Mouse (Mus musculus) intestine, embryonic 14.5 days (tissue): ENCODE results near the gene Brsk2. TPM values are rescaled to one million over a fixed set of nuclear protein-coding genes. Genes with fewer than 3 reads are reported as not detected.
A peak's percentile ranks its signal among the peaks of the same experiment; 100 is the strongest.

Experiments used
- ATAC-seq: fragments of 200-750 bp; cut with Nextera tagmentation; replicated peaks from 2 replicates; pipeline ENCODE4 v1.8.0; 2017; ENCODE audit warnings: low read depth, moderate number of reproducible peaks, moderate TSS enrichment, moderate library complexity; ENCODE audit not compliant: low FRiP score, low TSS enrichment
- DNase-seq: peaks from one replicate; pipeline ENCODE4 v3.0.0-alpha.2; 2018; ENCODE audit warnings: low spot score
- H3K27ac ChIP-seq: fragments of 300-500 bp; sonication (generic); 2 replicates; pipeline ENCODE4 v1.5.1; 2014; ENCODE audit warnings: low read depth, mild to moderate bottlenecking, control low read depth
- H3K27me3 ChIP-seq: fragments of 300-500 bp; sonication (generic); replicated peaks from 2 replicates; pipeline ENCODE4 v1.6.1; 2014; ENCODE audit warnings: low read length, control low read depth; ENCODE audit not compliant: control insufficient read depth, insufficient read depth
- H3K36me3 ChIP-seq: fragments of 300-500 bp; sonication (generic); 2 replicates; pipeline ENCODE4 v1.6.1; 2014; ENCODE audit warnings: low read length, control low read depth; ENCODE audit not compliant: control insufficient read depth, insufficient read depth
- H3K4me1 ChIP-seq: fragments of 300-500 bp; sonication (generic); replicated peaks from 2 replicates; pipeline ENCODE4 v1.6.1; 2014; ENCODE audit warnings: low read length, control low read depth, mixed read lengths; ENCODE audit not compliant: control insufficient read depth, insufficient read depth
- H3K4me2 ChIP-seq: fragments of 300-500 bp; sonication (generic); 2 replicates; pipeline ENCODE4 v1.6.1; 2014; ENCODE audit warnings: low read length
- H3K4me3 ChIP-seq: fragments of 300-500 bp; sonication (generic); 2 replicates; pipeline ENCODE4 v1.5.1; 2014; ENCODE audit warnings: low read depth, low read length, control low read depth, mixed read lengths
- H3K9ac ChIP-seq: fragments of 300-500 bp; sonication (generic); 2 replicates; pipeline ENCODE4 v1.6.1; 2014; ENCODE audit warnings: mild to moderate bottlenecking, low read length
- H3K9me3 ChIP-seq: fragments of 300-500 bp; sonication (generic); 2 replicates; pipeline ENCODE4 v1.6.1; 2016; ENCODE audit warnings: low read length, control low read depth; ENCODE audit not compliant: control insufficient read depth
- WGBS: fragments of 180-500 bp; shearing (Covaris S2); extraction: QIAGEN DNeasy Blood & Tissue Kit; methylation state at CpG from one replicate; pipeline ENCODE4 v1.1.7; 2014; 5-methylcytosine and 5-hydroxymethylcytosine counted together
- polyA plus RNA-seq: library from polyadenylated mRNA; unstranded; fragments of >200 nt; fragmentation: Nextera tagmentation; extraction: Ambion mirVana; gene quantifications from 2 replicates; pipeline ENCODE4 v1.2.1, GENCODE M21; 2014

Gene Brsk2
- polyA plus RNA-seq, 1 experiment from 2014 or later: 2.1 TPM

DNA sequence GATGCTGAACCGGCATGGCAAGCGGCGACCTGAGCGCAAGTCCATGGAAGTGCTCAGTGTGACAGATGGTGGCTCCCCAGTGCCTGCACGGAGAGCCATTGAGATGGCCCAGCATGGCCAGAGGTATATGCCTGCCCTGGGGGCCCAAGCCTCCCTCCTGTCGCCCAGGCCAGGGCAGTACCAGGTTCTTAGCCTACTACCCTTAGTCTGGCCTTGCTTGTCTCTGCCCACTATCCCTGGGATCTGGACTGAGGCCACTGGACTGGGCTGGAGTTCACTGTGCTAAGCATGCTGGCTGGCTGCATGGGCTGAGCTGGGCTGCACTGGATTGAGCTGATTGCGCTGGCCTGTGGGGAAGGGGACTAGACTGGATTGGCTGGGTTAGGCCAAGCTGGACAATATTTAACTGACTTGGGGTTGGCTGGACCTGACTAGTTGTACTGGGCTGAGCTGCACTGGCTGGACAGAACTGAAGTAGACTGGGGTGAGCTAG is 38.8 kb downstream of the Brsk2 start:
- Histone ChIP-seq H3K27ac (no peak overlapping the region), H3K4me1 (no peaks in the 10 kb centered on the region), H3K4me2 (no peak overlapping the region), H3K9me3 (no peaks in the 10 kb centered on the region), H3K27me3 (no peaks in the 10 kb centered on the region), H3K9ac (no peak overlapping the region), H3K36me3 (no peaks in the 10 kb centered on the region), H3K4me3 (no peak overlapping the region)
- WGBS: 86% methylated on average over 7 of the region's 7 CpGs
- no peak for DNase-seq
- ATAC-seq: no peak

DNA sequence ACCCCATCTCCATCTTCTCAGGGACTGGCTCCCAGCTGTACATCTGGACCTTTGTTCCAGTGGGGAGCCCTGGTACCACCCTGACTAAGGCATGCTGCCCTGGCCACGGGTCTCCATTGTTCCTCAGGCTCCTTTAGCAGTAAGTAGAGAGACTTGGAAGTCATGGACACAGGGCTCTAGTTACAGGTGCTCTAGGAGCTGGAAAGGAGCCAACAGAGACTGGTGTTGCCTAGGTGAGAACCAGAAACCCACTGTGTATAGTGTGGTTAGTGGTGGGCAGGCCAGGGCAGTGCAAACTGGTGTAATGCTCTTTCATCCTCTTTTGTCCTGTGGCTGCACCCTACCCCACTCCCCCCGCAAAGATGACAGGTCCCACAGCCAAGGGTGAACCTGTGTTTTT is 41.6 kb downstream of the Brsk2 start:
- no peaks in the 10 kb centered on the region for H3K27me3 ChIP-seq
- no peak overlapping the region for H3K27ac ChIP-seq
- no peak overlapping the region for H3K4me2 ChIP-seq
- no peak overlapping the region for H3K9ac ChIP-seq
- no peaks in the 10 kb centered on the region for H3K36me3 ChIP-seq
- ATAC-seq: no peak
- H3K4me3 ChIP-seq: no peak overlapping the region
- no peaks in the 10 kb centered on the region for H3K4me1 ChIP-seq
- no peak for DNase-seq
- H3K9me3 ChIP-seq: no peaks in the 10 kb centered on the region
- WGBS: 87% methylated on average over 2 of the region's 2 CpGs

DNA sequence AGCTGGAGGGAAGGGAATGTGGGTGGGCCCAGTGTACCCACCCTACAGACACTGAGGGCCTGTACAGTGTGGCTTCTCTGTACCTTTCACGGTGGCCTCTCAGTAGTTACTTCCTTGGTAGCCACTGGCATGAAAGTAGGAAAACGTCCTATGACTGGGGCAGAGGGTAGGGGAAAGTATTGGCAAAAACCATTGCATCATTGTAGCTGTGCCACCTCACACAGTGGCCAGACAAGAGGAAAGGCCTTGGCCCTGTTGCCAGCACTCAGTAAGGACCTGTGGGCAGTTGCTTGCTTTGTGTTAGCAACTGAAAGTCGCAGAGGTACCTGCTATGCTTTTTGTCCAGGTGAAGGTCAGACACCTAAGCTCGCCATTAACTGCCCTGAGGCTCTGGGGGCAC is 44.6 kb downstream of the Brsk2 start:
- 87% methylated on average over 4 of the region's 4 CpGs for WGBS
- Histone ChIP-seq H3K27ac (no peak overlapping the region), H3K27me3 (no peaks in the 10 kb centered on the region), H3K9me3 (no peaks in the 10 kb centered on the region), H3K4me2 (no peak overlapping the region), H3K36me3 (no peaks in the 10 kb centered on the region), H3K4me3 (no peak overlapping the region), H3K4me1 (no peaks in the 10 kb centered on the region), H3K9ac (no peak overlapping the region)
- no peak for ATAC-seq
- no peak for DNase-seq

DNA sequence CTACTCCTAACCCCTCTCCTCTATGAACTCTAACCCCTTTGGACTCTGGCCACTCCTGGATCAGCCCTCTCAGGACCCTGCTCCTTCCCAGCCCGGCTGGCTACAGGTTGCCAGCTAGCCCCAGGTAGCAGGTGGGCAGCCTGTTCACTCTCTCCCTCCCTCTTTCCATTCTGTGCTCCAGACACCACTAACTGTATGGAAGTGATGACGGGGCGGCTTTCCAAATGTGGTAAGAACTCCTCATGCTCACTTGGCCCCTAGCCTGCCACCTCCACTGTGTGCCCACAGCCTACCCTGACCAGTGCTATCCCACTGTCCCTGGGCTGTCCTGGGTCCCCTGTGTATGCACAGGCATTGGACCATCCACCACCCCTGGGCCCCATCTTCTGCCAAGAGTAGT is 51.1 kb downstream of the Brsk2 start:
- Histone ChIP-seq H3K36me3 (no peaks in the 10 kb centered on the region), H3K4me3 (no peak overlapping the region), H3K9ac (no peak overlapping the region), H3K27ac (no peak overlapping the region), H3K27me3 (no peaks in the 10 kb centered on the region), H3K4me1 (no peaks in the 10 kb centered on the region), H3K9me3 (no peaks in the 10 kb centered on the region), H3K4me2 (no peak overlapping the region)
- 99% methylated on average over 3 of the region's 3 CpGs for WGBS
- DNase-seq (no peak), ATAC-seq (no peak)

DNA sequence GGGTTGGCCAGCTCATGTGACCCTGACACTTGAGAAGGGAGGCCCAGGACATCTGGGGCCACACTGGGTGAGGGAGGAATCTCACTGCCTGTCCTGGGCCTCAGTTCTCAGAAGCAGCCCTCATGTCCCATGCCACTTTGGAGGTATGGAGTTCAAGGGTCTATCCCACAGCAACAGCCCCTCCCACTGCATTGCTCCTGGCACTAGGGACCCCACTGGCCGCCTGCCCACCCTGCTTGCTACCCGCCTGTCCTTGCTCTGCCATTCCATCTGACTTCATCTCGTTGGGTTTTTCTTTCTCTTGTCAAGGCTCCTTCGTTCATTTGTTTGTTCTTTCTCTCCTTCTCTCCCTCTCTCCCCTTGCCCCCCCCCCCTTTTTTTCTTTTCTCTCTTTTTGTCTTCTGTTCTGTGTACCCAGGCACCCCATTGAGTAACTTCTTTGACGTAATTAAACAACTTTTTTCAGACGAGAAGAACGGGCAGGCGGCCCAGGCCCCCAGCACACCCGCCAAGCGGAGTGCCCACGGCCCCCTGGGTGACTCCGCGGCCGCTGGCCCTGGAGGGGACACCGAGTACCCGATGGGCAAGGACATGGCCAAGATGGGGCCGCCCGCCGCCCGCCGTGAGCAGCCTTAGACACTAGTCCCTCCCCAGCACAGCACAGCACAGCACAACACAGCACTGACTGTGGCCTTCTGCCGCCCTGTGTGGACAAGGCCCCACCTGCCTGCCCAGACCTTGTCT is 52.2 kb downstream of the Brsk2 start:
- WGBS: 89% methylated on average over 22 of the region's 22 CpGs

DNA sequence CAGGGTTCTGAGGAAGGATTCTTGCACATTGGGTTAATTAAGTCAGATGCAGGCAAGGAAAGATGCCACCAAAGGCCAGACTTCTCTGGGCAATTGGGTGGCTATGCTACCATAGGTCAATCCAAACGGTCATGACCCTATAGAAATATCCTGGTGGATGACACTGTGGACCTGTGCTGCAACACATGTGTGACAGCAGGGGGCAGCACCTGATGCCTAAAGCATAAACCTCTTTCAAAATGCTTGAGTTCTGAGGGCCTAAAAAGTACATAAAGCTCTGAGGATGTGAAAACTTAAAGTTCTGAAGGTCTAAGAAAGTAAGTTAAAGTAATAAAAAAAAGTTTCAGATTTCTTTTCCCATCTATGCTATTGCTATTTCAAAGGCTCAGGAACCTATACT is 67.0 kb downstream of the Brsk2 start:
- Histone ChIP-seq H3K36me3 (peaks cover 28% of the 10 kb centered on the region), H3K4me1 (peaks cover 11% of the 10 kb centered on the region), H3K4me3 (no peak overlapping the region), H3K27me3 (no peaks in the 10 kb centered on the region), H3K9me3 (no peaks in the 10 kb centered on the region), H3K4me2 (no peak overlapping the region), H3K27ac (no peak overlapping the region), H3K9ac (no peak overlapping the region)
- DNase-seq (peak; percentile 60), ATAC-seq (no peak)
- 61% methylated on average over 1 of the region's 1 CpGs for WGBS

More for the DNA sequence above, 52.2 kb downstream of the Brsk2 start:
- Histone ChIP-seq H3K27ac (no peak overlapping the region), H3K4me3 (no peak overlapping the region), H3K4me2 (no peak overlapping the region), H3K36me3 (no peaks in the 10 kb centered on the region), H3K27me3 (no peaks in the 10 kb centered on the region), H3K4me1 (no peaks in the 10 kb centered on the region), H3K9ac (no peak overlapping the region), H3K9me3 (no peaks in the 10 kb centered on the region)
- DNase-seq: no peak
- ATAC-seq: no peak

DNA sequence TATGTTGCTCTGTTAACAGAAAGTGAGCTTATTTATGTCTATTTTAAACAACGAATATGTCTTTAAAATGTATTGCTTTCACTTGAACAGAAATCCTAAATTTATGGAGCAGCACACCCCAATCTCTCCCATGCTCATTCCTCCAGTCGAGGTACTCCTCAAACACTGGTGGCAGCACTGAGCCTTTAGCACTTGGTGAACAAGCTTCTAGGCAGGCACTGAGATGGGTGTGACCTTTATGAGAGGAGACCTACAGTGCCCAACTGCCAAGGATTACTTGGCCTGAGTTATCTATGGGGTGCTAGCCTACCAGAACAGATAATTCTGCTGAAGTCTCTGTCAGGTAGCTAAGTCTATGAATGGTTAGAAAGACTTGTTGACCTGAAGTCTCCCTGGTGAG is 70.1 kb downstream of the Brsk2 start:
- Histone ChIP-seq H3K27ac (no peak overlapping the region), H3K4me2 (no peak overlapping the region), H3K27me3 (no peaks in the 10 kb centered on the region), H3K9ac (no peak overlapping the region), H3K4me1 (peaks cover 11% of the 10 kb centered on the region), H3K36me3 (peaks cover 16% of the 10 kb centered on the region), H3K4me3 (no peak overlapping the region), H3K9me3 (no peaks in the 10 kb centered on the region)
- 51% methylated on average over 2 of the region's 2 CpGs for WGBS
- no peak for ATAC-seq
- no peak for DNase-seq

DNA sequence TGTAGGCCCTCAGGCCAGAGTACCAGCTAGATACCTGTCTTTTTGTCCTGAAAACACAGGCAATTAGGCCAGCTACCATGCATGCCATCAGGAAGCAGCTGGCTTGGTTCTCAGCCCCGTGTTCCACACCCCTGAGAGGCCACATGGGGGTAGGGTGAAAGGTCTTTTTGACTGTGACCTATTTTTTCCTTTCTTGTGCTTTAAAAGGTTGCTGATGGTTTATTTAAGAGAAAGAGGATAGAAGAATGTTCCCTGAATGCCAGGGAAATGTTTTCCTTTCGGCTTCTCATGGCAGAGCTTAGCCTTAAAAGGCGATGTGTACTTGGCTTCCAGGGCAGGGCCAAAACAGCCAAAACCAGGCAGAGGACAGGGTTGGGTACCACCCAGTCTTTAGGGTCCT is 71.3 kb downstream of the Brsk2 start:
- Histone ChIP-seq H3K27ac (peak overlapping the region; percentile 49; the same call in 1 of the 2 replicates), H3K27me3 (no peaks in the 10 kb centered on the region), H3K4me3 (no peak overlapping the region), H3K4me2 (no peak overlapping the region), H3K36me3 (peaks cover 5% of the 10 kb centered on the region), H3K9ac (no peak overlapping the region), H3K4me1 (peaks cover 20% of the 10 kb centered on the region), H3K9me3 (no peaks in the 10 kb centered on the region)
- DNase-seq (no peak), ATAC-seq (no peak)
- 44% methylated on average over 3 of the region's 3 CpGs for WGBS

DNA sequence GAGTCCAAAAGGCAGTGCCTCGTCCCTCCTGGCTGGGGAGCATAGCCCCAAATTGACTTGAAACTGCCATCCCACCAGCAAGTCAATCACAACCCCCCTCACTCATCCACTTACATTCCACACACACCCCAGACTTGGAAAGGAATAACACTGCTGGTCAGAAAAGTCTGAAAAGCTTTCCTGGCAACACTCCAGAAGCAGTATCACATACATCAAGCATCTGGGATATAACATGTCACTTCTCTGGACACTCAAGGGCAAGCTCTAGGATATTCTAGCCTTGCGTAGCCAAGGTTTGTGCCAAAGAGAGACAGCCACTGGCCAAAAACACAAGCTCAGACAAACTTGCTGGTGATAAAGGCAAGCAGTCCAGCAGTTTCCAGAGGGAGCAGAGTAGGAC is 75.6 kb downstream of the Brsk2 start:
- DNase-seq (no peak), ATAC-seq (no peak)

More for the DNA sequence above, 75.6 kb downstream of the Brsk2 start:
- 57% methylated on average over 2 of the region's 2 CpGs for WGBS
- no peaks in the 10 kb centered on the region for H3K36me3 ChIP-seq
- no peaks in the 10 kb centered on the region for H3K27me3 ChIP-seq
- H3K4me1 ChIP-seq: peaks cover 23% of the 10 kb centered on the region
- H3K27ac ChIP-seq: no peak overlapping the region
- H3K9ac ChIP-seq: no peak overlapping the region
- no peak overlapping the region for H3K4me3 ChIP-seq
- no peaks in the 10 kb centered on the region for H3K9me3 ChIP-seq
- H3K4me2 ChIP-seq: no peak overlapping the region
